Mouse (Mus musculus) adrenal gland (tissue): ENCODE measurements at regions not wholly inside any gene's neighbourhood (a gene's known extent, or its start where the extent isn't known, plus 50 kb on each side); places are given as distances from the start of the nearest gene placed in this dataset.

Experiments used
- intact Hi-C: fragments of 180-260 bp; cut with DNase I; formaldehyde crosslinking; loops from one replicate; pipeline ENCODE4 v1.15.1; 2025

DNA sequence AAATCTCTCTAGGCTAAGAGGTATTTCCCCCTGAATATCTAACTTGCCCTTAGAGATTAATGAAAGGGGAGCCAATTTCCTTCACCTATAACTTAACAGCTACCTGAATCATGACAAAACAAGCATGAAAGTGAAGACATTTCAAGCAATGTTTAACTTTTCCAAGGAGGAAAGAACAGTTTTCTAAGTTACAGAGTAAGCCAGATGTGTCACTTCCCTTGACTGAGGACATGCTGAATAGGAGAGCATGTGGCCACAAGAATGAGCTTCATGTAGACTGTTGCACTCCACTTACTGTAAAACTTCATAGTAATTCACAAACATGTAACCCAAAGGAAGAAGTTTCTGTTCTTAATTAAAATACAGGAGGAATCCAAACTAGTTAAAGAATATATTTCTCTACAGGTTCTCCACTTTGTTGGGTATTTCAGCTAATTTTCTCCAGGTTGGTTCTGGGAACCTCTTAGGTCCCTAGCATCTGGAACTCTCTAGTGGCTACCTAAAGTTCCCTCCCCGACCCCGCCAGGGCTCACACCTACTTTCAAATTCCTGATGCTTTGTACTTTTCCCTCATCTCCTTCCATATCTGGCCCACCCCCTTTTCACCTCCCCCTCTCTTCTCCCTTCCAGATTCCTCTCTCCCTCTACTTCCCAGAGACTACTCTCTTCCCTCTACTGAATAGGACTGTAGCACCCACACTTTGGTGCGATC, 142.0 kb upstream of the Tyrp1 start:
- intact Hi-C loops = no loop called here

DNA sequence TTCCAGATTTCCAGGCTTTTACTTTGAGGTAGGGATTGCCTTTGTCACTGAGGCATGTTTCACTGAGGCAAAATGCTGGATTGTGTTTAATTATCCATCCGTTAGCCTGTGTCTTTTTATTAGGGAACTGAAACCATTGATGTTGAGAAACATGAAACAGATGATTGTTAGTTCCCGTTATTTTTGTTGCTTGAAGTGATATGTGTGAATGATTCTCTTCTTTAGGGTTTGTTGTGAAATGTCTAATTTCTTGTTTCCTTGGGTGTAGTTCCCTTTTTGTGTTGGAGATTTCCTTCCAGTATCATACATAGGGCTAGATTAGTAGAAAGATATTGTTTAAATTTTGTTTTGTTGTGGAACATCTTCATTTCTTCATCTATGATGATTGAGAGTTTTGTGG, 121.2 kb upstream of the Tyrp1 start:
- intact Hi-C loops = no loop called here

DNA sequence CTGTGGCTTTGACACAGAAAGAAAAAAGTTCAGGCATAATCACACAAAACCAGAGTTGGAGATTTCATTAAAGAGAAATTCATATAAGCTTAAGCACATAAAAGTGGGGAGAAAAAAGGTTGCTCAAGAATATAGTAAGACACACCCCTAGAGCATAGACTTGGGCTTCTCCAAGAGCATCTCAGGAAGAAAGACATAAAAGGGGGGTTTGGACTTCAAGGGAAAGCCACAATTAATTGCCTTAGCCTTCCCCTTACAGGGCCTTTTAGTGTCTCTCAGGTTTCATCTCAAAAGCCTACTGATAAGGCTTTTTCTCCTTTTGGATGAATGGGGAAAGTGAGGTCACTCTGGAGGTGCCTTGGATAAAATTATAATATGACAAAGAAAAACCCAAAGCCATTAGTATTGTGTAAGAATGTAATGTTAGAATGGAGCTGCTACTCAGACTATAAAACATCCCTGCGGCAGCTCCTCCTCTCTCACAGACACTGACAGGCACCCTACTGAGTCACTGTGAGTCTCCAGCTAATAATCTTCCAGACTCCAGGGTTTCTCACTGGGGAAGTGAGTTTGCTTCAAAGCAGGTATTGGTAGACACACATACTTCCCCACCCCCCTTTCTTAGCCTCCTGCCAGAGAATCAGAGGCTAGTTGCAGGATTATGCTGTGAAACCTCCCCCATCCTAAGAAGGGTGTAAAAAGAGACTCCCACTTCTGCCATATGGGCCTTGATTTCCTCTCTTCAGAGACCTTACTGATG, 88.8 kb upstream of the Tyrp1 start:
- intact Hi-C loops = no loop called here

DNA sequence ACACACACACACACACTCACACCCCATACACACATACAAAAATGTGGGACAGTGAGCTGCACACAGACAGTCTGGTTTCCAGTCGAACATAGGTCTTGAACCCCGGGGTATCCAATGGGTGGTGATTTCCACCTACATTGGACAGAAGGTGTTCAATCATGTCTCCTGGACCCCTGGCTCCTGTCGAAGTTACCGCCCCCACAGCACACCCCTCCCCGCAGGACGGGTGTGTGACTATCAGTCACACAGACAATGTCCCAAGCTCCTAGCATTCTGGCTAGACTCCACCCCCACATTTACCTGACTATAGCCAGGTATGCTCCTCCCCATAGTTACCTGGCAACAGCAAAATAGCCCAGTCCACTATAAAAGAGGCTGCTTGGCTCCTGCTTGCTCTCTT, 81.7 kb upstream of the Tyrp1 start:
- intact Hi-C loops = no loop called here

DNA sequence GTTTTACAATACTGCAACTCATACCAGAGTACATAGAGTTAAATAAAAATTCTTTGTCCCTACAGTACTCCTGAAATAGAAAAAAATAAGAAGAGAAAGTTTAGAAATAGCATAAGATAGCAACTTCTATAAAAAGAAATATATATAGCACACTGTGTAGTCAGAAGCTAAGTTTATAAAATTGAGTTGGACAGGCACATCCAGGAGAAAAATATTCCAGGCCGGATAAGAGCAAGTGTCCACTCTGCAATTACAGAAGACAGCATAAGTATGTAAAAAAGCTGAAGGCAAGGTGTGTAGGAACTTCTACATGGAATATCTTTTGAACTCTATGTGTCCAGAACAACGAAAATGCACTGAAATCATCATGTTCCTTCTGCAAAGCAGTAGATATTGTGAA, 77.8 kb upstream of the Tyrp1 start:
- intact Hi-C loops = no loop called here

DNA sequence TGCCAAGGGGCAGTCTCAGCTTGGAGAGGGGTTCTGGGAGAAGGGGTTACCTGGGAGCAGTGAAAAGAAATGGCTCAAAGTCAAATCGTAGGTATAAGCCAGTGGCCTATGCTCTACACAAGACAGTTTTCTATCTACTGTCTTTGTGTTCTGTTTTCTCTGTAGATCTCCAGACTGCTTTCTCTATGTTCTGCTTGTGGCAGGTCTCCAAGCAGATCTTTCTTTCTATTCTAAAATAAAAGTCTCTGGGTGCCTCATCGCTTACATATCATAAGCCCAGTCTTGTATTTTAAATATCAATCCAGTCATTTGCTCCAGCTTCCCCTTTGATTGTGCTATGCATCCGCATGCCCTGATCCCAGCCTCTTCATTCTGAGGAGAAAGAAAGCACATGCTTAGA, 69.9 kb upstream of the Tyrp1 start:
- intact Hi-C loops = loop anchor here (10.0 kb wide), 2 partner anchors 249 to 579 kb away; no protein-coding TSS in a partner anchor

DNA sequence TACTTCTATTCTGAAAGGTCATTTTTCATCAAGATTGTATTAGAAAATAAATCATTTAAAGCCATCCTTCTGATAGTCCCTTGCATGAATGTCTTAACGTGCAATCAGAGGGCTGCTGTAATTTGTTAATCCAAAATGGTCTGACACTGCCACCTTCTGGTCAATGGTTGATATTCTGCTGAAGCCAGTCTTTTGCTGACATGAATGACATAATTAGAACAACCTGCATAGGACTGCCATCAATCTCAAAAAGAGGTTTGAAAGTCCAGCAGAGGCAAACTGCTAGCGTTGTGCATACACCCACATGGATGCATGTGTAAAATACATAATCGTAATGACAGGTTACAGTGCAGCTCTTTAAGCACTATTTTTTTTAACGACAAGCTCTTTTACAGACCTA, 68.1 kb upstream of the Tyrp1 start:
- intact Hi-C loops = loop anchor here (10.0 kb wide), 2 partner anchors 251 to 581 kb away; no protein-coding TSS in a partner anchor

DNA sequence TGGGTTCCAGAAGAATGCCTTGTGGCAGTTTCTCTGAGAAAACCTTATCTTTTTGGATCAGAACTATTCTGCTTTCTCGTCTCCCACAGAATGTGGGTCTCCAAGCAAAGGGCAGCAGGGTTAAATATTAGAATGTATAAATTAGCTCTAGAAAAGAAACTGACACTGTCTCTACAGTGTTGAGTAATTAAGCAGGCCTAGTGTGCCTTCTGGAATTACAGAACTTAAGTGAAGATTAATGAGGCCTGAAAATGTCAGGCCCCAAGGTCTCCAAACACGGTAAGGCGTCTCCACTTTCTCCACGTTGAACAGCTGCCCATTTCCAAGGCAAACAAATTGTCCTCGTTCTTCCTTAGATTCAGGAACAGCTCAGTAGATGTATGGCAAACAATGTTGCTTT, 66.5 kb upstream of the Tyrp1 start:
- intact Hi-C loops = loop anchor here (10.0 kb wide), 2 partner anchors 253 to 583 kb away; no protein-coding TSS in a partner anchor
